Mouse (Mus musculus) heart, embryonic 15.5 days (tissue): ENCODE results near the gene Olfr525. TPM values are rescaled to one million over a fixed set of nuclear protein-coding genes. Genes with fewer than 3 reads are reported as not detected.

Experiments
- polyA plus RNA-seq: library from polyadenylated mRNA; unstranded; fragments of >200 nt; fragmentation: Nextera tagmentation; extraction: Ambion mirVana; gene quantifications from 2 replicates; pipeline ENCODE4 v1.2.1, GENCODE M21; 2015

Olfr525 gene
- polyA plus RNA-seq, 1 experiment from 2014 or later, result not detected

Other genes with a start within 250 kb of the Olfr525 start
- 0.45 and 0.67 TPM in 2 replicates for gene Caly, start 238.3 kb upstream of the Olfr525 start, polyA plus RNA-seq
- gene Prap1, start 227.5 kb upstream of the Olfr525 start, polyA plus RNA-seq, result 0.29 TPM in 1 of 2 replicates, not detected in the other
- 79.5 and 107 TPM in 2 replicates for gene Fuom, start 218.4 kb upstream of the Olfr525 start, polyA plus RNA-seq
- 11.1 and 11.7 TPM in 2 replicates for gene Paox, start 205.1 kb upstream of the Olfr525 start, polyA plus RNA-seq
- gene Echs1, start 204.4 kb upstream of the Olfr525 start, polyA plus RNA-seq, result 192 and 217 TPM in 2 replicates
- gene Mtg1, start 183.3 kb upstream of the Olfr525 start, polyA plus RNA-seq, result 27.8 and 33.4 TPM in 2 replicates
- 0.05 and 0.36 TPM in 2 replicates for gene Sprn, start 166.0 kb upstream of the Olfr525 start, polyA plus RNA-seq
- gene Olfr522, start 156.1 kb upstream of the Olfr525 start, polyA plus RNA-seq, result not detected in 2 replicates
- gene Olfr523, start 147.6 kb upstream of the Olfr525 start, polyA plus RNA-seq, result not detected in 2 replicates
- 0.06 and 0.42 TPM in 2 replicates for gene Olfr524, start 114.9 kb upstream of the Olfr525 start, polyA plus RNA-seq
- gene Cd163l1, start 102.6 kb upstream of the Olfr525 start, polyA plus RNA-seq, result 0.87 and 8.2 TPM in 2 replicates
- gene 5830411N06Rik, start 73.6 kb upstream of the Olfr525 start, polyA plus RNA-seq, result 0.04 and 0.52 TPM in 2 replicates
- not detected in 2 replicates for gene Olfr527, start 13.2 kb downstream of the Olfr525 start, polyA plus RNA-seq
- not detected in 2 replicates for gene Olfr60, start 40.8 kb downstream of the Olfr525 start, polyA plus RNA-seq
- not detected in 2 replicates for gene Olfr530, start 55.5 kb downstream of the Olfr525 start, polyA plus RNA-seq
- not detected in 2 replicates for gene Olfr531, start 82.1 kb downstream of the Olfr525 start, polyA plus RNA-seq
- not detected in 2 replicates for gene Olfr532, start 100.8 kb downstream of the Olfr525 start, polyA plus RNA-seq
- not detected in 2 replicates for gene Olfr533, start 142.5 kb downstream of the Olfr525 start, polyA plus RNA-seq
- gene Olfr535, start 163.4 kb downstream of the Olfr525 start, polyA plus RNA-seq, result not detected in 2 replicates
- not detected in 2 replicates for gene Olfr536, start 186.5 kb downstream of the Olfr525 start, polyA plus RNA-seq
- gene Olfr538, start 247.0 kb downstream of the Olfr525 start, polyA plus RNA-seq, result not detected in 2 replicates